Mouse (Mus musculus): ENCODE measurements around the gene Ifna14.
"Not testable (repeated sequence)": the region's sequence is repeated elsewhere in the genome, so short reads cannot be mapped to it uniquely, and the experiment has no call there.

The Ifna14 gene

DNA sequence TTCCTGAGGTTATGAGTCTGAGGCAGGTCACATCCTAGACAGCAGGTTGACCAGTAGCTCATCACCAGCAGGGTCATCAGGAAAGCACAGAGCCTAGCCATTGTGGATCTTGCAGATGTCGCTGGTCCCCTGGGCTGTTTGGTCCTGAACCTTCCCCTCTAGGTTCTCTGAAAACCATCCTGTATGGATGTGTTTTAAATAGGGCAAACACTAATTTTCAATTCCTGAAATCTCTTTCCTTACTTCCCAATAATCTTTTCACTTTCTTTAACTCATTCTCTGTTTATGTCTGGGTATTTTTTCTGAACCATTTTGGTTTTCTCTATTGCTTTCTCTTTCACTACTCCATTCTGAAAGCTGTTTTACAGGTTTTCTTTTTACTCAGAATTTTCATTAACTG is at the start of gene Ifna14:
Gene Ifna14, minus strand, starts transcription at position 101 of the 400 bp plus-strand sequence.
- DNase-seq (ENCODE audit: low read depth, low spot score), result no peak

- DNase-seq (ENCODE audit: low read depth, low spot score), result no peak
These were observed 31.7 kb upstream of the Ifna14 start, which contains the start of gene Ifna12 for GRCm38 (mm10) chr4:88603276-88603675. Gene Ifna12 (minus strand): TSS chr4:88603376.

GRCm38 (mm10) chr4:88592285-88592684 is 20.7 kb upstream of the Ifna14 start, which contains the start of gene Ifna9:
Gene Ifna9 (minus strand): TSS chr4:88592385.
- no peak for DNase-seq (ENCODE audit: low read depth, low spot score)

- DNase-seq (ENCODE audit: low read depth, low spot score), result no peak
These were observed 9.8 kb downstream of the Ifna14 start for GRCm38 (mm10) chr4:88561791-88562190.

GRCm38 (mm10) chr4:88558145-88558544 is 13.5 kb downstream of the Ifna14 start, which contains the start of gene Ifna15:
Gene Ifna15 (minus strand): TSS chr4:88558245.
- DNase-seq (ENCODE audit: low read depth, low spot score), result not testable (repeated sequence)

GRCm38 (mm10) chr4:88550161-88550945 is 21.2 kb downstream of the Ifna14 start:
- DNase-seq (ENCODE audit: low read depth, low spot score), result peak; percentile 56

DNA sequence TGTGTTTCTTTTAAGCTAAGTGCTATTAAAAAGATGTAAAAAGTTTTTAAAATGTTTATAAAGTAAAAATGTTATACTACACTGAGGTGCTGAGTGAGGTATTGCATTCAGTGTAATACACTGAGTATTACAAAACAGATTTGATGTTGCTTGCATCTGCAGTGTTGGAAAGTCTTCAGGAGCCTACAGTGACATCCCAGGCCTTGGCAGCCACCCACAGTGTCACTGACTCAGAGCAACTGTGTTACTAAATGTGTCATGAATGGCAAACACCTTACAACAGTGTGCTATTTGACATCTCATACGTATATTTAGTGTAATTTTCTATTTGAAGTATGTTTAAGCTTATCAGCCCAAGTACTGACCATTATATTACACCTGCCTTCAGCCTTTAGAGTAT is 23.6 kb downstream of the Ifna14 start:
- DNase-seq (ENCODE audit: low read depth, low spot score), result no peak

DNA sequence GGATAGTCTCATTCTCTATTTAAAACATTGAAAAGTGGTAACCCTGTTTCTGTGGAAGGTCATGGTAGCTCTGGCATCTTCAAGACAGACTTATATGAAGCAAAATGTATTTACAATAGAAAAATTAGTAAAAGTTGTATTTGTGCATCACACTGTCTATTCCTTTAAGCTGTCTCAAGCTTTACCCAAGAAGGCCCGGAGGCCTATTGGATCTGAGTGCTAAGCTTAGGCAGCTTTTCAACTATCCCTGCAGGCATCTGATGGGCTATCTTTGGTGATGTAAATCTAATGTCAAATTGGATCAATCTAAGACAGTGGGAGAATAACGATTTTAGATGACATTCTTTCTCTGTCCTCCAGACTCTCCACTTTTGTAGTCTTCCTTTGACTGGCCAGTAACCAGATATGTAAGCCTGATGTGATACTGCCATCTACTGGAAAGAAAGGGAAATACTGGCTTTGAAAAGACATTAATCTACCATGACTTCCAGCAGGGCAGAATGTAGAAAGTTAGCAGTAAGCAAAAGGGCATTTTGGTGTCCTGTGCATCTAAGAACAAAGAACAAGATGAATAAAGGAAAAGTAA is 27.9 kb downstream of the Ifna14 start:
- DNase-seq (ENCODE audit: low read depth, low spot score), result peak; percentile 54

DNA sequence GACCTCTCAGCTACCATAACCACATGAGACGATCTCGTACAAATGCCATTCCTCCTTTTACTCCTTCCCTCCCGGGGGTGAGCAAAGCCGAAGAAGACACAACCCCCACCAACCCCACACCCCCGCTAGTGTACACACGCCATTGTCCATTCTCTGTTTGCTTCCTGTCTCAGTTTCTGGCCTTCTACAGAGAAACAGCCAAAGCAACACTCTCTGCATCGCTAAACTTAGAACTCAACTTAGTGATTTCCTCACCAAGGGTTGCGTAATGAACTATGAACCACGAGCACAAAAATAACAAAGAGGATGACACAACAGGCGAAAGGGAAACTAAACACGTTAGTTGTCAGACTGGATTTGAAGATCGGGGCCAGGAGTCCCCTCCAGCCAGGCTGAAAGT is 34.3 kb downstream of the Ifna14 start:
- no peak for DNase-seq (ENCODE audit: low read depth, low spot score)

DNA sequence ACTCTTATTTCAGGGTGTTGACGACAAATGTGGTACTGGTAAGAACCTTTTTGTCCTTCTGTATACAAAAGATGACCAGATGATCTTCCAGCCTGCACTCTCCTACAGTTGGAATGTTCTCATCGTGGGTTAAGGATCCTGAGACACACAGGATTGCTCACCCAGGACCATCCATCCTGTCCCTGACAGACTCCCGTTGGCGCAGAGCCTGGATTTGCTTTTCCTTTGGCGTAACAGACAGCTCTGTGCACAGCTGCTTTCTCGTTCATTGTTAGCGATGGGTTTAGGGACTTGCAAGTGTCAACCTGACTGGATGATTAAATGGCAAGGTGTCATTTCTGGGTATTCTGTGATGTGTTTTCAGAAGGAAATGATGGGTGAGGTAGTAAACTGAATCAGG is 35.0 kb downstream of the Ifna14 start:
- DNase-seq (ENCODE audit: low read depth, low spot score), result no peak

GRCm38 (mm10) chr4:88535742-88536141 is 35.9 kb downstream of the Ifna14 start:
- no peak for DNase-seq (ENCODE audit: low read depth, low spot score)

DNA sequence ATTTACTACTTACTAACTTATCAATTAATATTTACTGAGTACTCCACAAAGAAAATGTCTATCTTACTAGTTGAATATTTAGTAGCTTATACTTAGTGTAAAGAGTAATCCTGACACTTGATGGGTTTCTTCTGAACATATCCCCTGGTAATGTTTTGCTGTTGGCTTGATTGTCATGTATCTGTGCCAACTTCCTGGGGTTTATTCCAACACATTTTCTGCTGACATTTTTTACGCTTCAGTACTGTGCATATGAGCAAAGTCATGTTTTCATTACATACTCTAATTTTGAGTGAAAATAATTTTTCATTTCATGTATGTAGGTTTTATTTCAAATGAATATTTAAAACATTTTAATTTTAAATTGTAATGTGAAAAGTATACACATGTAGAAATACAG is 36.7 kb downstream of the Ifna14 start:
- no peak for DNase-seq (ENCODE audit: low read depth, low spot score)

DNA sequence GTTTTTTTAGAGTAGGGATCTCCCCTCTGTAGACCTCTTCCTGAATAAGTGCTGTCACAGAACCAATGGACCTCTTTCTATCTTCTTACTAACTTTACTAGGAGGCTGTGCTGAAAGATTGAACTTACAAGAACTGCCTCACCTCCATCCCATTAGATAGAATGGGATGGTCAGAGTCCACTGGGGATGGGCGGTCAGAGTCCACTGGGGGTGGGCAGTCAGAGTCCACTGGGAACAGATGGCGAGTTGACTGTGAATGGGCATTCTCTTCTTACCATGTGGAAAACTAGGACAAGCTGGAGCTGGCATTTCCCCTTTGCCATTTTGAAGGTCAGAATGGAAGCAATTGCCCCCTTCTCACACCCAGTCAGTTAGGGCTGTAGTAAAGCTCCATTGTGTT is 38.1 kb downstream of the Ifna14 start:
- no peak for DNase-seq (ENCODE audit: low read depth, low spot score)

GRCm38 (mm10) chr4:88530892-88531291 is 40.7 kb downstream of the Ifna14 start:
- no peak for DNase-seq (ENCODE audit: low read depth, low spot score)

DNA sequence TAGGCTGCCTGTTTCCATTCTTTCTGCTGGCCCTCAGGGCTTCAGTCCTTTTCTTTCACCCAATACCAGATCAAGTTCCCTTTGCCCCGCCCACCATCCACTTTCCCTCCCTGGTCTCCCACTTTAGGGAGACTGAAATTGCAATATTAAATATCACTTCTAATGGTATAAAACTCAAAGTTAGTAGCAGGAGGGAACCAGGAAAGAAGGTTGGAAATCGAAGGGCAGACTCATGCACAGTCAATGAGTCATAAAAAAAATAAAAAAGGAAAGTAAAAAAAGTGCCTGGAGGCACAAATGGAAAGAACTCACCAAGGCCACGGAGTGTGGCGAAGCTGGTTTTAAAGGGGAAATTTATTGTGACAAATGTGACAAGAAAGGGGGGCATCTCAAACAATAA is 41.3 kb downstream of the Ifna14 start:
- DNase-seq (ENCODE audit: low read depth, low spot score), result no peak

- no peak for DNase-seq (ENCODE audit: low read depth, low spot score)
These were observed 45.1 kb downstream of the Ifna14 start for GRCm38 (mm10) chr4:88526379-88527049.

GRCm38 (mm10) chr4:88525393-88525792 is 46.2 kb downstream of the Ifna14 start:
- DNase-seq (ENCODE audit: low read depth, low spot score), result no peak

DNA sequence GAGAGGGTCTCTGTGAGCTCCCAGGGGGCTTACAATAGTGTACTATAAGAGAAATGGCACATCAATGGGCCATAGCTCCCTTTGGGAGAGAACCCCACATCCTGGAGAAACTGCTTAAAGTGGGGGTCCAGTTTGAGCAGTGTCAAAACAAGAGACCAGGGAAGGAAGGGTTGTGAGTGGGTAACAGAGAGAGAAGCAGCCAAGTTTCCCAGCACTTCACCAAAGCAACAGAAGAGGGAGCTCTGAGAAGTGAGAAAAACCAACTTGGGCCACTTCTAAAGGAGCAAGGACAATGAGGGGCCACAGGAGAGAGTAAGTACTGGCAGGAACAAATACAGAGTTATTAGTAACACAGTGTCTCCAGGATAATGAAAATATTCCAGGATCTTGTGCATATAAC is 48.4 kb downstream of the Ifna14 start:
- no peak for DNase-seq (ENCODE audit: low read depth, low spot score)

GRCm38 (mm10) chr4:88522674-88523073 is 48.9 kb downstream of the Ifna14 start, which contains the start of gene Ifnb1:
Gene Ifnb1 (minus strand): TSS chr4:88522774.
- DNase-seq (ENCODE audit: low read depth, low spot score), result no peak
